In genomic region chr4:132420471-132420870, GRCm38 (mm10) we compare ENCODE assay signal across 12 mouse cellular contexts. TPM values are rescaled to one million over a fixed set of nuclear protein-coding genes. Genes with fewer than 3 reads are reported as not detected.
DNase-seq lines count a peak whose midpoint lies in the region; ATAC-seq and TF ChIP-seq lines count a peak whose summit lies in the region.
"Had no signal": no experiment of that assay in that cellular context is flagged by ENCODE, and none has a peak within 500 bp of the region (broad histone marks: within the 10 kb centered on the region; RNA-seq: fewer than 3 reads in every experiment).

No protein-coding gene starts in this region.

- peaks cover 51% of the 10 kb centered on the region for H3K79me2 ChIP-seq in myocyte (ENCODE audit: control insufficient read depth, insufficient read depth)

- H3K27me3 ChIP-seq in kidney, embryonic 15.5 days = no peaks in the 10 kb centered on the region
- no peaks in the 10 kb centered on the region for H3K27me3 ChIP-seq in embryonic facial prominence, embryonic 12.5 days
- H3K27me3 ChIP-seq in intestine, embryonic 14.5 days (replicated peaks; ENCODE audit: control insufficient read depth, insufficient read depth, low read length) = no peaks in the 10 kb centered on the region
- no peaks in the 10 kb centered on the region for H3K27me3 ChIP-seq in myocyte (ENCODE audit: control insufficient read depth, insufficient read depth, insufficient read length)
- H3K27me3 ChIP-seq: Patski had no signal

- no peak overlapping the region for H3ac ChIP-seq in myocyte (ENCODE audit: control insufficient read depth, insufficient read length)

- TF ChIP-seq POLR2A in myocyte (IDR thresholded peaks at IDR 0.05; ENCODE audit: insufficient read length, low read depth) = no peak

- H3K4me1 ChIP-seq in kidney, embryonic 15.5 days = peaks cover 37% of the 10 kb centered on the region
- peaks cover 22% of the 10 kb centered on the region; the same call in 1 of the 2 replicates for H3K4me1 ChIP-seq in embryonic facial prominence, embryonic 12.5 days
- H3K4me1 ChIP-seq in intestine, embryonic 14.5 days (replicated peaks; ENCODE audit: control insufficient read depth, insufficient read depth, low read length) = peaks cover 13% of the 10 kb centered on the region

- H3K9ac ChIP-seq in kidney, embryonic 15.5 days = peak overlapping the region; percentile 70; the same call in 1 of the 2 replicates
- H3K9ac ChIP-seq in embryonic facial prominence, embryonic 12.5 days = no peak overlapping the region
- no peak overlapping the region; the same call in 1 of the 2 replicates for H3K9ac ChIP-seq in intestine, embryonic 14.5 days (ENCODE audit: low read length)

- peaks cover 4% of the 10 kb centered on the region; the same call in 1 of the 2 replicates for H3K9me3 ChIP-seq in kidney, embryonic 15.5 days (replicated peaks)
- H3K9me3 ChIP-seq in embryonic facial prominence, embryonic 12.5 days = no peaks in the 10 kb centered on the region
- H3K9me3 ChIP-seq in intestine, embryonic 14.5 days (ENCODE audit: control insufficient read depth, low read length) = no peaks in the 10 kb centered on the region

- no peak for ATAC-seq in kidney, embryonic 15.5 days (replicated peaks; ENCODE audit: low FRiP score)
- ATAC-seq in embryonic facial prominence, embryonic 12.5 days (ENCODE audit: insufficient number of reproducible peaks, insufficient read depth, low FRiP score, low TSS enrichment) = no peak
- ATAC-seq in intestine, embryonic 14.5 days (replicated peaks; ENCODE audit: low FRiP score, low TSS enrichment, low read depth) = no peak
- ATAC-seq: Patski had no signal

- H3K36me3 ChIP-seq in kidney, embryonic 15.5 days = no peaks in the 10 kb centered on the region
- H3K36me3 ChIP-seq in embryonic facial prominence, embryonic 12.5 days = no peaks in the 10 kb centered on the region
- no peaks in the 10 kb centered on the region for H3K36me3 ChIP-seq in intestine, embryonic 14.5 days (ENCODE audit: control insufficient read depth, insufficient read depth, low read length)
- no peaks in the 10 kb centered on the region for H3K36me3 ChIP-seq in myocyte (ENCODE audit: control insufficient read depth, insufficient read depth)

- no peak for DNase-seq in kidney, postnatal 10 days
- DNase-seq in intestine, embryonic 14.5 days (ENCODE audit: low spot score) = no peak
- DNase-seq in thymus, postnatal 14 days = no peak
- no peak for DNase-seq in testis, postnatal 10 days (ENCODE audit: low spot score)
- no peak for DNase-seq in layer of hippocampus, adult 9-10 months (ENCODE audit: low spot score)
- DNase-seq: gastrocnemius, postnatal 14 days; lung, adult 18-20 months; right cerebral cortex, postnatal 14 days had no signal

- peak overlapping the region; percentile 66 for H3K4me3 ChIP-seq in kidney, embryonic 15.5 days (replicated peaks)
- no peak overlapping the region; the same call in 1 of the 2 replicates for H3K4me3 ChIP-seq in embryonic facial prominence, embryonic 12.5 days
- H3K4me3 ChIP-seq in intestine, embryonic 14.5 days (ENCODE audit: low read depth, low read length) = peak overlapping the region; percentile 58; the same call in 1 of the 2 replicates
- peak overlapping the region; percentile 59 for H3K4me3 ChIP-seq in myocyte

- H3K27ac ChIP-seq in kidney, embryonic 15.5 days = peak overlapping the region; percentile 99
- H3K27ac ChIP-seq in embryonic facial prominence, embryonic 12.5 days = no peak overlapping the region
- no peak overlapping the region for H3K27ac ChIP-seq in intestine, embryonic 14.5 days (ENCODE audit: low read depth)

- 72% methylated on average over 5 of the region's 5 CpGs for WGBS in kidney, embryonic 15.5 days
- 79% methylated on average over 5 of the region's 5 CpGs for WGBS in embryonic facial prominence, embryonic 12.5 days
- 77% methylated on average over 5 of the region's 5 CpGs for WGBS in intestine, embryonic 14.5 days

- H3K4me2 ChIP-seq in kidney, embryonic 15.5 days = peak overlapping the region; percentile 64
- H3K4me2 ChIP-seq in embryonic facial prominence, embryonic 12.5 days (replicated peaks) = peak overlapping the region; percentile 62
- H3K4me2 ChIP-seq in intestine, embryonic 14.5 days (ENCODE audit: low read length) = peak overlapping the region; percentile 66
- peak overlapping the region; percentile 94 for H3K4me2 ChIP-seq in myocyte (ENCODE audit: low read depth)

TF ChIP-seq in myocyte, 11 proteins besides CTCF, POLR2A, EP300 and RAD21:
- TF ChIP-seq USF1 (IDR thresholded peaks at IDR 0.05; ENCODE audit: low read depth) (peak; percentile 74), MAX (IDR thresholded peaks at IDR 0.05; ENCODE audit: low read depth) (no peak)

RNA-seq across cellular contexts. Expression of gene Phactr4, which starts 1.8 kb away (rescaled TPM):
- polyA plus RNA-seq in kidney, embryonic 15.5 days (2015; fragmentation: Nextera tagmentation; extraction: Ambion mirVana) = 25.6 and 27.3 TPM in 2 replicates
- polyA plus RNA-seq in embryonic facial prominence, embryonic 12.5 days (2016; fragmentation: Nextera tagmentation; extraction: Ambion mirVana) = 18.5 and 22.9 TPM in 2 replicates
- 21.5 and 22.4 TPM in 2 replicates for polyA plus RNA-seq in intestine, embryonic 14.5 days (2014; fragmentation: Nextera tagmentation; extraction: Ambion mirVana)
- polyA plus RNA-seq in myocyte (2012; fragmentation: generic; extraction: Trizol) = 15.8 TPM

RNA-seq across cellular contexts. Expression of gene Med18, which starts 43.2 kb away (rescaled TPM):
- 25.2 and 25.6 TPM in 2 replicates for polyA plus RNA-seq in kidney, embryonic 15.5 days (2015; fragmentation: Nextera tagmentation; extraction: Ambion mirVana)
- polyA plus RNA-seq in embryonic facial prominence, embryonic 12.5 days (2016; fragmentation: Nextera tagmentation; extraction: Ambion mirVana) = 29.1 and 32.1 TPM in 2 replicates
- 11.4 and 16.2 TPM in 2 replicates for polyA plus RNA-seq in intestine, embryonic 14.5 days (2014; fragmentation: Nextera tagmentation; extraction: Ambion mirVana)
- polyA plus RNA-seq in myocyte (2012; fragmentation: generic; extraction: Trizol) = 5.3 TPM
